In genomic region chr7:142968809-142969511, GRCm38 (mm10) we compare ENCODE assay signal across 7 mouse cellular contexts. TPM values are rescaled to one million over a fixed set of nuclear protein-coding genes. Genes with fewer than 3 reads are reported as not detected.
DNase-seq lines count a peak whose midpoint lies in the region; ATAC-seq and TF ChIP-seq lines count a peak whose summit lies in the region.

TSS of gene Ascl2 (minus strand) at chr7:142969264.

- 1% methylated on average over 51 of the region's 51 CpGs for WGBS in hindbrain, postnatal 0 days
- 2% methylated on average over 46 of the region's 51 CpGs for WGBS in lung, adult 2 months

- intact Hi-C loops in left cerebral cortex, postnatal 25 days (cut with DNase I) = no loop called here

- peak; percentile 90 for DNase-seq in R1 (ENCODE audit: low read depth, low spot score)
- DNase-seq in hindbrain, postnatal 0 days (ENCODE audit: low spot score) = peak; percentile 59
- DNase-seq in lung, adult 2 months = peak; percentile 9
- peak; percentile 43 for DNase-seq in retina, postnatal 1 day
- no peak for DNase-seq in left cerebral cortex, postnatal 25 days (ENCODE audit: low spot score in 2 of 2)

- peaks cover 2% of the 10 kb centered on the region for H3K4me1 ChIP-seq in ES-Bruce4 (ENCODE audit: control insufficient read depth, insufficient read depth, low read length)
- no peaks in the 10 kb centered on the region; the same call in 1 of the 2 replicates for H3K4me1 ChIP-seq in embryonic fibroblast, embryonic 13.5 days (ENCODE audit: control insufficient read depth, insufficient read depth, low read length)
- no peaks in the 10 kb centered on the region; the same call in 1 of the 2 replicates for H3K4me1 ChIP-seq in hindbrain, postnatal 0 days (ENCODE audit: insufficient read depth, low read length)
- peaks cover 6% of the 10 kb centered on the region for H3K4me1 ChIP-seq in lung, adult 2 months (ENCODE audit: control insufficient read depth, insufficient read depth, low read length)

- peak within 1 kb of the TSS; percentile 83 for H3K4me2 ChIP-seq in hindbrain, postnatal 0 days (ENCODE audit: low read depth, low read length)

- peak within 1 kb of the TSS; percentile 65 for H3K4me3 ChIP-seq in ES-Bruce4 (ENCODE audit: low read depth, low read length)
- H3K4me3 ChIP-seq in embryonic fibroblast, embryonic 13.5 days (ENCODE audit: insufficient read depth, low read length) = peak within 1 kb of the TSS; percentile 11
- peak within 1 kb of the TSS; percentile 44 for H3K4me3 ChIP-seq in hindbrain, postnatal 0 days (ENCODE audit: low read length)
- H3K4me3 ChIP-seq in lung, adult 2 months (replicated peaks; ENCODE audit: extremely low read depth, low read depth, low read length) = peak within 1 kb of the TSS; percentile 9

- H3K9ac ChIP-seq in ES-Bruce4 (ENCODE audit: low read depth, poor library complexity, severe bottlenecking) = peak within 1 kb of the TSS; percentile 20
- H3K9ac ChIP-seq in hindbrain, postnatal 0 days (replicated peaks; ENCODE audit: low read length) = 0 out of 2 replicates have a peak within 1 kb of the TSS, but pooled peaks have one; percentile 13

- H3K27me3 ChIP-seq in ES-Bruce4 (ENCODE audit: control insufficient read depth, insufficient read depth, low read length, poor library complexity, severe bottlenecking) = no peaks in the 10 kb centered on the region
- H3K27me3 ChIP-seq in hindbrain, postnatal 0 days (ENCODE audit: insufficient read depth, low read length) = peaks cover 46% of the 10 kb centered on the region

- no peak within 1 kb of the TSS for H3K27ac ChIP-seq in ES-Bruce4 (ENCODE audit: insufficient read depth, low read length)
- H3K27ac ChIP-seq in embryonic fibroblast, embryonic 13.5 days (ENCODE audit: insufficient read depth, low read length) = no peak within 1 kb of the TSS
- no peak within 1 kb of the TSS for H3K27ac ChIP-seq in hindbrain, postnatal 0 days

- H3K9me3 ChIP-seq in ES-Bruce4 (replicated peaks; ENCODE audit: control insufficient read depth, insufficient read depth, low read length, poor library complexity, severe bottlenecking) = no peaks in the 10 kb centered on the region
- H3K9me3 ChIP-seq in hindbrain, postnatal 0 days (ENCODE audit: low read length) = no peaks in the 10 kb centered on the region

- no peak for TF ChIP-seq POLR2A in ES-Bruce4 (IDR thresholded peaks at IDR 0.05; ENCODE audit: insufficient read depth, low read length)
- TF ChIP-seq POLR2A in embryonic fibroblast, embryonic 13.5 days (IDR thresholded peaks at IDR 0.05; ENCODE audit: low read depth, low read length) = no peak
- no peak for TF ChIP-seq POLR2A in lung, adult 2 months (IDR thresholded peaks at IDR 0.05; ENCODE audit: borderline replicate concordance, extremely low read depth, low read depth, low read length)

- no peaks in the 10 kb centered on the region for H3K36me3 ChIP-seq in ES-Bruce4 (ENCODE audit: control insufficient read depth, insufficient read depth, low read length, poor library complexity, severe bottlenecking)
- no peaks in the 10 kb centered on the region for H3K36me3 ChIP-seq in hindbrain, postnatal 0 days (ENCODE audit: insufficient read depth, low read length)

- TF ChIP-seq CTCF in ES-Bruce4 (IDR thresholded peaks at IDR 0.05; ENCODE audit: low read depth, low read length) = no peak
- no peak for TF ChIP-seq CTCF in embryonic fibroblast, embryonic 13.5 days (IDR thresholded peaks at IDR 0.05; ENCODE audit: borderline replicate concordance, insufficient read depth, low read length)
- no peak for TF ChIP-seq CTCF in hindbrain, postnatal 0 days (IDR thresholded peaks at IDR 0.05; ENCODE audit: low read depth)
- TF ChIP-seq CTCF in lung, adult 2 months (IDR thresholded peaks at IDR 0.05; ENCODE audit: insufficient read depth, low read length) = no peak

- peak; percentile 51 for ATAC-seq in hindbrain, postnatal 0 days

- TF ChIP-seq EP300 in ES-Bruce4 (IDR thresholded peaks at IDR 0.05; ENCODE audit: insufficient read depth, low read depth, low read length) = no peak

RNA-seq across cellular contexts. Expression of gene Ascl2, which starts in this region (rescaled TPM):
- polyA plus RNA-seq in ES-Bruce4 (2011; ENCODE audit: insufficient read depth, insufficient read length, low read depth, missing spikeins) = 1.9 and 2.2 TPM in 2 replicates
- polyA plus RNA-seq in embryonic fibroblast, embryonic 13.5 days (2011; ENCODE audit: insufficient read length, low read depth, missing spikeins) = not detected in 2 replicates
- total RNA-seq in hindbrain, postnatal 0 days (2014; rRNA removed) = 2.9 TPM in 1 of 2 replicates, not detected in the other
- 0.69 and 1.1 TPM in 2 replicates for polyA plus RNA-seq in hindbrain, postnatal 0 days (2015; fragmentation: Nextera tagmentation; extraction: Ambion mirVana)
- 0.96 and 1.2 TPM in 2 replicates for polyA plus RNA-seq in lung, adult 2 months (2012; rRNA removed)
- total RNA-seq in left cerebral cortex, postnatal 25 days (2021) = not detected

Comparison
In these comparisons a context has a peak if more than half of its experiments do, and no peak if none do; other contexts are left out.
1. H3K4me3 ChIP-seq: peak in every context shown above with its lines; median percentile 65 in ES-Bruce4; 44 in hindbrain, postnatal 0 days; 11 in embryonic fibroblast, embryonic 13.5 days; 9 in lung, adult 2 months.
2. DNase-seq: peak in R1 (single experiment), hindbrain, postnatal 0 days (single experiment), lung, adult 2 months (single experiment) and retina, postnatal 1 day (single experiment); none in left cerebral cortex, postnatal 25 days (0 of 2).